ENCODE assay signal across 23 mouse cellular contexts in the genomic region with DNA sequence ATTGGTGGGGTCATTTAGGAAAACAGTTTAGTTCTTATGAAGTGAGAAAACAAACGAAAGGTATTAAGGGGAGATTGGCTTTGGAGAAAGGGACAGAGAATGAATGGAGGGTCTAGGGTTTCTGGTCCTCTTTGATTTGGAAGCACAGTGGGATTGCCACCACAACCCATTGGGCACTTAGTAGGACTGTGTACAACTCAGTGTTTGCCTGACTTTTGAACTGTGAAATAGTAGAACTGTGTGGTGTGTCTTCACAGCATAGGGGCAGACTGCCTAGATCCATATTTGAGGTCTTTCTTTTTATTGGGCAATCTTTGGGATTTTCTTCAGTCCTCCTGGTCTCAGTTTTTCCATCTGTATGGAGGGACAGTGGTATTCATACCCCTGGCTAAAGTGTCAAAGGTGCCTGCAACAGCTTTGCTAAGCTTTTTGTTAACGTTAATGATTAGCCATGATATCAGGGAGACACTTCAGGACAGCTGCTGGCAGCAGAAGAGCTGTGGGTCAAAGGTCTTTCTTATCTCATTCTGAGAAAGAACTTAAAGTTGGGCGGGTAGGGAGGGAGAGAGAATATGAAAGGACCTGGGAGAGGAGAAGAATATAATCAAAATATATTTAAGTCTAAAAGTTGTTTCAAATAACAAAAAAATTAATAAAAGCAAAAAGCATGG. TPM values are rescaled to one million over a fixed set of nuclear protein-coding genes. Genes with fewer than 3 reads are reported as not detected.
DNase-seq lines count a peak whose midpoint lies in the region; ATAC-seq lines count a peak whose summit lies in the region.
"Had no signal": no experiment of that assay in that cellular context is flagged by ENCODE, and none has a peak within 500 bp of the region (broad histone marks: within the 10 kb centered on the region; RNA-seq: fewer than 3 reads in every experiment).

No protein-coding gene starts in this region.

- H3K9me3 ChIP-seq in kidney, embryonic 14.5 days (ENCODE audit: control insufficient read depth, low read length) = no peaks in the 10 kb centered on the region
- no peaks in the 10 kb centered on the region for H3K9me3 ChIP-seq in midbrain, embryonic 11.5 days (ENCODE audit: control insufficient read depth, low read length)
- H3K9me3 ChIP-seq in midbrain, embryonic 10.5 days (replicated peaks) = no peaks in the 10 kb centered on the region
- no peaks in the 10 kb centered on the region for H3K9me3 ChIP-seq in liver, embryonic 13.5 days (replicated peaks)
- H3K9me3 ChIP-seq: heart, embryonic 15.5 days; neural tube, embryonic 15.5 days had no signal

- H3K9ac ChIP-seq in kidney, embryonic 14.5 days (ENCODE audit: low read depth, low read length) = no peak overlapping the region
- H3K9ac ChIP-seq in midbrain, embryonic 11.5 days (ENCODE audit: low read length) = no peak overlapping the region
- no peak overlapping the region for H3K9ac ChIP-seq in liver, embryonic 13.5 days
- H3K9ac ChIP-seq: heart, embryonic 15.5 days; lung, embryonic 14.5 days; neural tube, embryonic 15.5 days had no signal

- 74% methylated on average over 3 of the region's 3 CpGs for WGBS in kidney, embryonic 14.5 days
- 79% methylated on average over 3 of the region's 3 CpGs for WGBS in midbrain, embryonic 11.5 days
- WGBS in midbrain, embryonic 10.5 days = 73% methylated on average over 3 of the region's 3 CpGs
- whole genome bisulfite sequencing in liver, embryonic 13.5 days (ENCODE audit: insufficient replicate concordance) = 29% methylated on average over 3 of the region's 3 CpGs

- H3K4me1 ChIP-seq in kidney, embryonic 14.5 days (ENCODE audit: control insufficient read depth, insufficient read depth, low read length) = 0 out of 2 replicates have a peak, but pooled peaks cover 3% of the 10 kb centered on the region
- H3K4me1 ChIP-seq in midbrain, embryonic 11.5 days (ENCODE audit: control insufficient read depth, insufficient read depth, low read length) = peaks cover 7% of the 10 kb centered on the region
- peaks cover 10% of the 10 kb centered on the region for H3K4me1 ChIP-seq in midbrain, embryonic 10.5 days
- peaks cover 14% of the 10 kb centered on the region for H3K4me1 ChIP-seq in liver, embryonic 13.5 days (replicated peaks)
- H3K4me1 ChIP-seq: heart, embryonic 15.5 days; neural tube, embryonic 15.5 days had no signal

- H3K4me3 ChIP-seq in kidney, embryonic 14.5 days (ENCODE audit: low read length) = no peak overlapping the region
- H3K4me3 ChIP-seq in midbrain, embryonic 11.5 days (ENCODE audit: low read depth, low read length) = no peak overlapping the region
- H3K4me3 ChIP-seq in midbrain, embryonic 10.5 days = no peak overlapping the region
- no peak overlapping the region for H3K4me3 ChIP-seq in liver, embryonic 13.5 days (replicated peaks)
- H3K4me3 ChIP-seq: gastrocnemius, adult 2 months; heart, embryonic 15.5 days; myocyte; neural tube, embryonic 15.5 days had no signal

- ATAC-seq in kidney, embryonic 14.5 days (ENCODE audit: low FRiP score, low TSS enrichment) = no peak
- no peak for ATAC-seq in midbrain, embryonic 11.5 days (ENCODE audit: low FRiP score)
- ATAC-seq in liver, embryonic 13.5 days (ENCODE audit: low read depth) = peak; percentile 78
- ATAC-seq in inflammation-experienced regulatory T-cells, adult 6 months = no peak
- ATAC-seq in megakaryocyte, adult 5-6 weeks (ENCODE audit: poor library complexity, severe bottlenecking) = no peak
- ATAC-seq: forebrain, embryonic 16.5 days had no signal

- no peak overlapping the region for H3K27ac ChIP-seq in kidney, embryonic 14.5 days (ENCODE audit: low read depth, low read length)
- H3K27ac ChIP-seq in midbrain, embryonic 11.5 days (ENCODE audit: low read depth, low read length) = no peak overlapping the region
- no peak overlapping the region for H3K27ac ChIP-seq in midbrain, embryonic 10.5 days (replicated peaks)
- no peak overlapping the region for H3K27ac ChIP-seq in liver, embryonic 13.5 days
- H3K27ac ChIP-seq: gastrocnemius, adult 2 months; heart, embryonic 15.5 days; neural tube, embryonic 15.5 days had no signal

- H3K27me3 ChIP-seq in kidney, embryonic 14.5 days (ENCODE audit: control insufficient read depth, insufficient read depth, low read length) = no peaks in the 10 kb centered on the region
- H3K27me3 ChIP-seq in midbrain, embryonic 11.5 days (ENCODE audit: control insufficient read depth, insufficient read depth, low read length) = no peaks in the 10 kb centered on the region
- no peaks in the 10 kb centered on the region for H3K27me3 ChIP-seq in midbrain, embryonic 10.5 days (ENCODE audit: low read depth, poor library complexity, severe bottlenecking)
- H3K27me3 ChIP-seq in liver, embryonic 13.5 days = no peaks in the 10 kb centered on the region
- H3K27me3 ChIP-seq: heart, embryonic 15.5 days; neural tube, embryonic 15.5 days had no signal

- no peaks in the 10 kb centered on the region for H3K36me3 ChIP-seq in kidney, embryonic 14.5 days (ENCODE audit: control insufficient read depth, insufficient read depth, low read length)
- H3K36me3 ChIP-seq in midbrain, embryonic 11.5 days (ENCODE audit: control insufficient read depth, insufficient read depth, low read length) = no peaks in the 10 kb centered on the region
- no peaks in the 10 kb centered on the region for H3K36me3 ChIP-seq in midbrain, embryonic 10.5 days
- H3K36me3 ChIP-seq in liver, embryonic 13.5 days = no peaks in the 10 kb centered on the region
- H3K36me3 ChIP-seq: heart, embryonic 15.5 days; neural tube, embryonic 15.5 days had no signal

- DNase-seq in kidney, adult 11 months = peak; percentile 63
- peak; percentile 35 for DNase-seq in midbrain, embryonic 11.5 days (ENCODE audit: low spot score, missing footprints)
- no peak for DNase-seq in midbrain, embryonic 10.5 days (ENCODE audit: low spot score)
- no peak for DNase-seq in liver, embryonic 13.5 days
- no peak for DNase-seq in MN1 (ENCODE audit: low spot score)
- DNase-seq: adrenal gland, postnatal 10 days; cerebellum, adult 11-12 months; cerebellum, postnatal 36 days; gastrocnemius, adult 2 months; lung, embryonic 14.5 days; lung, postnatal 4 days; midbrain, embryonic 14.5 days; right cerebral cortex, postnatal 25 days; thymus, postnatal 4 days had no signal

- H3K4me2 ChIP-seq in kidney, embryonic 14.5 days (replicated peaks; ENCODE audit: low read depth, low read length) = no peak overlapping the region
- H3K4me2 ChIP-seq in midbrain, embryonic 11.5 days = no peak overlapping the region
- H3K4me2 ChIP-seq in liver, embryonic 13.5 days = no peak overlapping the region
- H3K4me2 ChIP-seq: heart, embryonic 15.5 days; lung, embryonic 14.5 days; neural tube, embryonic 15.5 days had no signal

RNA-seq across cellular contexts. Expression of a gene that starts 12.5 kb away (rescaled TPM):
- polyA plus RNA-seq in kidney, embryonic 14.5 days (2014; fragmentation: Nextera tagmentation; extraction: Ambion mirVana) = 8.9 and 17.2 TPM in 2 replicates
- polyA plus RNA-seq in midbrain, embryonic 11.5 days (2014; fragmentation: Nextera tagmentation; extraction: Ambion mirVana) = 26.5 and 30.8 TPM in 2 replicates
- polyA plus RNA-seq in midbrain, embryonic 10.5 days (2016; fragmentation: Nextera tagmentation; extraction: Ambion mirVana) = 10.9 and 14.7 TPM in 2 replicates
- polyA plus RNA-seq in liver, embryonic 13.5 days (2015; fragmentation: Nextera tagmentation; extraction: Ambion mirVana) = 7.4 and 7.8 TPM in 2 replicates
- polyA plus RNA-seq in inflammation-experienced regulatory T-cells, adult 6 months (2017; shearing (Covaris generic)) = 1 to 10 TPM in 1 of 3 experiments, under 1 TPM in 1, not detected in 1; 0.32 to 6.2 TPM
- total RNA-seq in megakaryocyte, adult 5-6 weeks (2015) = not detected in 2 replicates
- 0.41 TPM in 1 of 2 replicates, not detected in the other for total RNA-seq in megakaryocyte, adult 5-6 weeks (2017)

RNA-seq across cellular contexts. Expression of a gene that starts 40.2 kb away (rescaled TPM):
- 0.17 and 0.60 TPM in 2 replicates for polyA plus RNA-seq in kidney, embryonic 14.5 days (2014; fragmentation: Nextera tagmentation; extraction: Ambion mirVana)
- polyA plus RNA-seq in midbrain, embryonic 11.5 days (2014; fragmentation: Nextera tagmentation; extraction: Ambion mirVana) = 0.85 and 0.86 TPM in 2 replicates
- 0.58 and 0.95 TPM in 2 replicates for polyA plus RNA-seq in midbrain, embryonic 10.5 days (2016; fragmentation: Nextera tagmentation; extraction: Ambion mirVana)
- polyA plus RNA-seq in liver, embryonic 13.5 days (2015; fragmentation: Nextera tagmentation; extraction: Ambion mirVana) = 1.6 TPM in 2 replicates
- polyA plus RNA-seq in inflammation-experienced regulatory T-cells, adult 6 months (2017; shearing (Covaris generic)) = not detected
- total RNA-seq in megakaryocyte, adult 5-6 weeks (2015) = not detected in 2 replicates
- total RNA-seq in megakaryocyte, adult 5-6 weeks (2017) = not detected in 2 replicates
- total RNA-seq: gastrocnemius, adult 2 months; granulocyte monocyte progenitor cell, adult 5-6 weeks; hematopoietic stem cell, adult 5-6 weeks had no signal
- polyA plus RNA-seq: myocyte had no signal

RNA-seq across cellular contexts. Expression of a gene that starts 44.6 kb away (rescaled TPM):
- 0.99 and 1.2 TPM in 2 replicates for polyA plus RNA-seq in kidney, embryonic 14.5 days (2014; fragmentation: Nextera tagmentation; extraction: Ambion mirVana)
- polyA plus RNA-seq in midbrain, embryonic 11.5 days (2014; fragmentation: Nextera tagmentation; extraction: Ambion mirVana) = not detected in 2 replicates
- 0.02 TPM in 1 of 2 replicates, not detected in the other for polyA plus RNA-seq in midbrain, embryonic 10.5 days (2016; fragmentation: Nextera tagmentation; extraction: Ambion mirVana)
- 0.08 and 0.29 TPM in 2 replicates for polyA plus RNA-seq in liver, embryonic 13.5 days (2015; fragmentation: Nextera tagmentation; extraction: Ambion mirVana)
- not detected for polyA plus RNA-seq in inflammation-experienced regulatory T-cells, adult 6 months (2017; shearing (Covaris generic))
- 0.16 TPM in 1 of 2 replicates, not detected in the other for total RNA-seq in megakaryocyte, adult 5-6 weeks (2015)
- not detected in 2 replicates for total RNA-seq in megakaryocyte, adult 5-6 weeks (2017)
- total RNA-seq: granulocyte monocyte progenitor cell, adult 5-6 weeks; hematopoietic stem cell, adult 5-6 weeks had no signal
- polyA plus RNA-seq: forebrain, embryonic 16.5 days; midbrain, embryonic 14.5 days; myocyte had no signal

Comparison
In these comparisons a context has a peak if more than half of its experiments do, and no peak if none do; other contexts are left out.
1. DNase-seq: peak in kidney, adult 11 months (single experiment) and midbrain, embryonic 11.5 days (single experiment); none in midbrain, embryonic 10.5 days (single experiment), liver, embryonic 13.5 days (single experiment) and MN1 (single experiment).